Mouse (Mus musculus) hindbrain, embryonic 11.5 days (tissue): ENCODE results near the gene Glyr1. TPM values are rescaled to one million over a fixed set of nuclear protein-coding genes. Genes with fewer than 3 reads are reported as not detected.
A peak's percentile ranks its signal among the peaks of the same experiment; 100 is the strongest.

Source experiments
- ATAC-seq: fragments of 200-750 bp; cut with Nextera tagmentation; 2 replicates; pipeline ENCODE4 v1.8.0; 2017; ENCODE audit warnings: mild to moderate bottlenecking, moderate TSS enrichment, moderate library complexity; ENCODE audit not compliant: low FRiP score
- DNase-seq: peaks from one replicate; pipeline ENCODE4 v3.0.0-alpha.2; 2015; ENCODE audit warnings: low spot score
- H3K27ac ChIP-seq: fragments of 300-500 bp; sonication (generic); 2 replicates; pipeline ENCODE4 v1.5.1; 2014; ENCODE audit warnings: mild to moderate bottlenecking, low read depth, low read length
- H3K27me3 ChIP-seq: fragments of 300-500 bp; sonication (generic); 2 replicates; pipeline ENCODE4 v1.6.1; 2014; ENCODE audit warnings: mild to moderate bottlenecking, low read length, moderate library complexity, mixed read lengths; ENCODE audit not compliant: control insufficient read depth, insufficient read depth
- H3K36me3 ChIP-seq: fragments of 300-500 bp; sonication (generic); 2 replicates; pipeline ENCODE4 v1.6.1; 2014; ENCODE audit warnings: mild to moderate bottlenecking, low read length, moderate library complexity, mixed read lengths; ENCODE audit not compliant: control insufficient read depth, insufficient read depth
- H3K4me1 ChIP-seq: fragments of 300-500 bp; sonication (generic); replicated peaks from 2 replicates; pipeline ENCODE4 v1.6.1; 2014; ENCODE audit warnings: low read length, mixed read lengths; ENCODE audit not compliant: control insufficient read depth, insufficient read depth
- H3K4me2 ChIP-seq: fragments of 300-500 bp; sonication (generic); replicated peaks from 2 replicates; pipeline ENCODE4 v1.6.1; 2014; ENCODE audit warnings: mild to moderate bottlenecking, low read depth, low read length
- H3K4me3 ChIP-seq: fragments of 300-500 bp; sonication (generic); 2 replicates; pipeline ENCODE4 v1.5.1; 2014; ENCODE audit warnings: low read depth, low read length
- H3K9ac ChIP-seq: fragments of 300-500 bp; sonication (generic); 2 replicates; pipeline ENCODE4 v1.6.1; 2014; ENCODE audit warnings: low read depth, low read length
- H3K9me3 ChIP-seq: fragments of 300-500 bp; sonication (generic); 2 replicates; pipeline ENCODE4 v1.6.1; 2016; ENCODE audit warnings: low read length; ENCODE audit not compliant: control insufficient read depth
- WGBS: fragments of 180-500 bp; shearing (Covaris S2); extraction: QIAGEN DNeasy Blood & Tissue Kit; methylation state at CpG from one replicate; pipeline ENCODE4 v1.1.7; 2014; 5-methylcytosine and 5-hydroxymethylcytosine counted together
- polyA plus RNA-seq: library from polyadenylated mRNA; unstranded; fragments of >200 nt; fragmentation: Nextera tagmentation; extraction: Ambion mirVana; gene quantifications from 2 replicates; pipeline ENCODE4 v1.2.1, GENCODE M21; 2014

Gene Glyr1
- polyA plus RNA-seq, 1 experiment from 2014 or later = 112 TPM

- H3K4me1 ChIP-seq = no peaks in the 10 kb centered on the region
- no peak overlapping the region for H3K4me2 ChIP-seq
- DNase-seq = no peak
- no peaks in the 10 kb centered on the region for H3K9me3 ChIP-seq
- H3K36me3 ChIP-seq = no peaks in the 10 kb centered on the region
- no peak overlapping the region for H3K27ac ChIP-seq
- 92% methylated on average over 4 of the region's 4 CpGs for WGBS
- H3K4me3 ChIP-seq = no peak overlapping the region
- no peak overlapping the region for H3K9ac ChIP-seq
- no peaks in the 10 kb centered on the region for H3K27me3 ChIP-seq
- no peak for ATAC-seq
Observed at GRCm38 (mm10) chr16:5063472-5063871, 13.8 kb upstream of the Glyr1 start.

GRCm38 (mm10) chr16:5058114-5058513 lies 8.5 kb upstream of the Glyr1 start:
- Histone ChIP-seq H3K27me3 (no peaks in the 10 kb centered on the region), H3K4me1 (no peaks in the 10 kb centered on the region), H3K9ac (no peak overlapping the region), H3K27ac (no peak overlapping the region), H3K4me3 (no peak overlapping the region), H3K36me3 (no peaks in the 10 kb centered on the region), H3K9me3 (no peaks in the 10 kb centered on the region), H3K4me2 (no peak overlapping the region)
- DNase-seq = peak; percentile 6
- ATAC-seq = no peak
- WGBS = 69% methylated on average over 1 of the region's 1 CpGs

- H3K4me3 ChIP-seq = peak overlapping the region; percentile 97
- H3K36me3 ChIP-seq = peaks cover 3% of the 10 kb centered on the region; the same call in 1 of the 2 replicates
- H3K4me1 ChIP-seq = peaks cover 3% of the 10 kb centered on the region
- peak overlapping the region; percentile 92 for H3K4me2 ChIP-seq
- no peaks in the 10 kb centered on the region for H3K27me3 ChIP-seq
- H3K27ac ChIP-seq = peak overlapping the region; percentile 90
- H3K9ac ChIP-seq = peak overlapping the region; percentile 84
- peak; percentile 82 for ATAC-seq
- no peaks in the 10 kb centered on the region for H3K9me3 ChIP-seq
- DNase-seq = peak; percentile 80
- under 1% methylated on average over 78 of the region's 78 CpGs for WGBS
Observed at GRCm38 (mm10) chr16:5050251-5051110, 818 bp upstream of the Glyr1 start.

GRCm38 (mm10) chr16:5049182-5049773 lies 385 bp downstream of the Glyr1 start:
- Histone ChIP-seq H3K9ac (peak overlapping the region; percentile 96), H3K4me3 (peak overlapping the region; percentile 97), H3K36me3 (peaks cover 3% of the 10 kb centered on the region; the same call in 1 of the 2 replicates), H3K4me2 (peak overlapping the region; percentile 76), H3K27ac (peak overlapping the region; percentile 82), H3K27me3 (no peaks in the 10 kb centered on the region), H3K9me3 (no peaks in the 10 kb centered on the region), H3K4me1 (peaks cover 3% of the 10 kb centered on the region)
- DNase-seq (no peak), ATAC-seq (peak; percentile 68)
- WGBS = 0% methylated on average over 38 of the region's 38 CpGs

DNA sequence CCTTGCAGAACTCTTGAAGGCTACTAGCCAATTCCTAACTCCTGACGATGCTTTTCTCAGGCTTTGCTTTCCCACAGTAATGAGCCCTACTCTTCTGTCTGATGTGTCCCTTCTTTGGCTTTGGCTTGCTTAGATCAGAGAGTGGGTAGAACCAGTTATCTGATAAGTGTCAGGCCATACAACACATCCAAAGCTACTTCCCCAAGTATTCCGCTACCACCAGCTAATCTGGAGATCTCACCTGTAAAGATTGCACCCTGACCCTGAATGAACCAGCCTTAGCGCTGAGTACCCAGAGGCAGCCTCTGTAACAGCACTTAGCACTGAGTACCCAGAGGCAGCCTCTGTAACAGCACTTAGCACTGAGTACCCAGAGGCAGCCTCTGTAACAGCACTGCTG lies 4.3 kb downstream of the Glyr1 start:
- Histone ChIP-seq H3K4me1 (peaks cover 3% of the 10 kb centered on the region), H3K9me3 (no peaks in the 10 kb centered on the region), H3K9ac (no peak overlapping the region), H3K4me3 (no peak overlapping the region), H3K4me2 (no peak overlapping the region), H3K27me3 (no peaks in the 10 kb centered on the region), H3K27ac (no peak overlapping the region), H3K36me3 (peaks cover 5% of the 10 kb centered on the region; the same call in 1 of the 2 replicates)
- no peak for ATAC-seq
- DNase-seq = no peak
- 97% methylated on average over 3 of the region's 3 CpGs for WGBS

- DNase-seq (no peak), ATAC-seq (no peak)
- H3K4me2 ChIP-seq = no peak overlapping the region
- no peak overlapping the region for H3K9ac ChIP-seq
- no peaks in the 10 kb centered on the region for H3K4me1 ChIP-seq
- peaks cover 22% of the 10 kb centered on the region for H3K36me3 ChIP-seq
- H3K4me3 ChIP-seq = no peak overlapping the region
- 89% methylated on average over 5 of the region's 5 CpGs for WGBS
- H3K9me3 ChIP-seq = no peaks in the 10 kb centered on the region
- H3K27ac ChIP-seq = no peak overlapping the region
- no peaks in the 10 kb centered on the region for H3K27me3 ChIP-seq
Observed at GRCm38 (mm10) chr16:5036649-5037234, 12.9 kb downstream of the Glyr1 start.

DNA sequence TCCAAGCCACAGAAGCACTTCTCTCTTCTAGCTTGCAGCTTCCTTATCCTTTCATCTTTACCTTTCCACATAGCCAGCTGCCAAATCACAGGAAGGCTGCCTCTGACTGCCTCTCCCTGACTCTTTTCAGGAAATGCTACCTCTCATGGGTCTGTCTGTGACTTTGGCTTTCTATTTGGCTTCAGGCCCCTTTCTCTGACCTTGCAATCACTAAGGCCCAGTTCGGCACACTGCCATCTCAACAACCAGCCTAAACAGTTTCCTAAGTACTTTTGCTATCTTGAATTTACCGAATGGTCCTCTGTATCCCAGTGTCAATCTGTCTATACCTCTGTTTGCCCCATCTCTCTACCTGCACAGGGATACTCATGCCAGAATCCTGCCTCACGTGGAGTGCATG lies 14.1 kb downstream of the Glyr1 start:
- Histone ChIP-seq H3K4me3 (no peak overlapping the region), H3K9ac (no peak overlapping the region), H3K27me3 (no peaks in the 10 kb centered on the region), H3K4me1 (no peaks in the 10 kb centered on the region), H3K36me3 (peaks cover 30% of the 10 kb centered on the region), H3K9me3 (no peaks in the 10 kb centered on the region), H3K27ac (no peak overlapping the region), H3K4me2 (no peak overlapping the region)
- 98% methylated on average over 3 of the region's 3 CpGs for WGBS
- no peak for ATAC-seq
- no peak for DNase-seq

- ATAC-seq (no peak), DNase-seq (no peak)
- Histone ChIP-seq H3K4me1 (no peaks in the 10 kb centered on the region), H3K36me3 (peaks cover 26% of the 10 kb centered on the region), H3K9ac (no peak overlapping the region), H3K9me3 (no peaks in the 10 kb centered on the region), H3K4me3 (no peak overlapping the region), H3K4me2 (no peak overlapping the region), H3K27me3 (no peaks in the 10 kb centered on the region), H3K27ac (no peak overlapping the region)
- WGBS = 76% methylated on average over 2 of the region's 2 CpGs
Observed at GRCm38 (mm10) chr16:5029847-5030246, 19.8 kb downstream of the Glyr1 start.
